Mouse (Mus musculus): ENCODE results near the gene Tasp1. TPM values are rescaled to one million over a fixed set of nuclear protein-coding genes. Genes with fewer than 3 reads are reported as not detected.

The Tasp1 gene
- polyA plus RNA-seq, 1 experiment from 2014 or later = 13.8 TPM

GRCm38 (mm10) chr2:139817275-139817674, 249.3 kb downstream of the Tasp1 start:
- no peak for DNase-seq (ENCODE audit: low spot score)
- H3K27ac ChIP-seq (replicated peaks) = no peak overlapping the region
- H3K4me3 ChIP-seq (ENCODE audit: low read depth, low read length) = no peak overlapping the region
- no peaks in the 10 kb centered on the region for H3K36me3 ChIP-seq (ENCODE audit: control insufficient read depth, insufficient read depth, low read length)
- ATAC-seq (ENCODE audit: low FRiP score, low TSS enrichment) = no peak
- peaks cover 4% of the 10 kb centered on the region; the same call in 1 of the 2 replicates for H3K4me1 ChIP-seq (replicated peaks; ENCODE audit: control insufficient read depth, insufficient read depth)
- H3K4me2 ChIP-seq (replicated peaks; ENCODE audit: low read depth) = no peak overlapping the region
- 86% methylated on average over 3 of the region's 3 CpGs for WGBS
- no peak overlapping the region for H3K9ac ChIP-seq (ENCODE audit: low read length)
- TF ChIP-seq EP300 (optimal IDR thresholded peaks at IDR 0.05) = no peak
- peak; percentile 35 for TF ChIP-seq CTCF (IDR thresholded peaks at IDR 0.05; ENCODE audit: low read depth)
- H3K27me3 ChIP-seq (ENCODE audit: control insufficient read depth, insufficient read depth, low read length) = no peaks in the 10 kb centered on the region
- no peaks in the 10 kb centered on the region for H3K9me3 ChIP-seq (ENCODE audit: control insufficient read depth, low read length)

GRCm38 (mm10) chr2:139807887-139808286, 258.7 kb downstream of the Tasp1 start:
- Histone ChIP-seq H3K4me1 (replicated peaks; ENCODE audit: control insufficient read depth, insufficient read depth) (no peaks in the 10 kb centered on the region), H3K27ac (replicated peaks) (no peak overlapping the region), H3K9ac (ENCODE audit: low read length) (no peak overlapping the region), H3K36me3 (ENCODE audit: control insufficient read depth, insufficient read depth, low read length) (no peaks in the 10 kb centered on the region), H3K4me2 (replicated peaks; ENCODE audit: low read depth) (no peak overlapping the region), H3K4me3 (ENCODE audit: low read depth, low read length) (no peak overlapping the region), H3K9me3 (ENCODE audit: control insufficient read depth, low read length) (no peaks in the 10 kb centered on the region), H3K27me3 (ENCODE audit: control insufficient read depth, insufficient read depth, low read length) (no peaks in the 10 kb centered on the region)
- ATAC-seq (ENCODE audit: low FRiP score, low TSS enrichment) = no peak
- 91% methylated on average over 6 of the region's 6 CpGs for WGBS
- DNase-seq (ENCODE audit: low spot score) = no peak
- TF ChIP-seq CTCF (IDR thresholded peaks at IDR 0.05; ENCODE audit: low read depth) (no peak), EP300 (optimal IDR thresholded peaks at IDR 0.05) (no peak)

- WGBS = 44% methylated on average over 7 of the region's 7 CpGs
Observed at GRCm38 (mm10) chr2:139804041-139804440, 262.6 kb downstream of the Tasp1 start.

GRCm38 (mm10) chr2:139792345-139793120, 274.1 kb downstream of the Tasp1 start:
- Histone ChIP-seq H3K27ac (replicated peaks) (no peak overlapping the region), H3K4me3 (ENCODE audit: low read depth, low read length) (no peak overlapping the region), H3K27me3 (ENCODE audit: control insufficient read depth, insufficient read depth, low read length) (no peaks in the 10 kb centered on the region), H3K4me1 (replicated peaks; ENCODE audit: control insufficient read depth, insufficient read depth) (no peaks in the 10 kb centered on the region), H3K4me2 (replicated peaks; ENCODE audit: low read depth) (no peak overlapping the region), H3K9ac (ENCODE audit: low read length) (no peak overlapping the region), H3K9me3 (ENCODE audit: control insufficient read depth, low read length) (no peaks in the 10 kb centered on the region), H3K36me3 (ENCODE audit: control insufficient read depth, insufficient read depth, low read length) (no peaks in the 10 kb centered on the region)
- ATAC-seq (ENCODE audit: low FRiP score, low TSS enrichment) (no peak), DNase-seq (ENCODE audit: low spot score) (no peak)
- WGBS = 59% methylated on average over 9 of the region's 9 CpGs
- TF ChIP-seq EP300 (optimal IDR thresholded peaks at IDR 0.05) (no peak), CTCF (IDR thresholded peaks at IDR 0.05; ENCODE audit: low read depth) (no peak)

More at GRCm38 (mm10) chr2:139804041-139804440, 262.6 kb downstream of the Tasp1 start:
- Histone ChIP-seq H3K4me1 (replicated peaks; ENCODE audit: control insufficient read depth, insufficient read depth) (no peaks in the 10 kb centered on the region), H3K9me3 (ENCODE audit: control insufficient read depth, low read length) (no peaks in the 10 kb centered on the region), H3K27me3 (ENCODE audit: control insufficient read depth, insufficient read depth, low read length) (no peaks in the 10 kb centered on the region), H3K36me3 (ENCODE audit: control insufficient read depth, insufficient read depth, low read length) (no peaks in the 10 kb centered on the region), H3K27ac (replicated peaks) (0 out of 2 replicates have a peak overlapping the region, but pooled peaks have one; percentile 30), H3K4me2 (replicated peaks; ENCODE audit: low read depth) (no peak overlapping the region), H3K9ac (ENCODE audit: low read length) (no peak overlapping the region), H3K4me3 (ENCODE audit: low read depth, low read length) (no peak overlapping the region)
- DNase-seq (ENCODE audit: low spot score) (no peak), ATAC-seq (ENCODE audit: low FRiP score, low TSS enrichment) (no peak)
- TF ChIP-seq CTCF (IDR thresholded peaks at IDR 0.05; ENCODE audit: low read depth) = no peak
- no peak for TF ChIP-seq EP300 (optimal IDR thresholded peaks at IDR 0.05)

GRCm38 (mm10) chr2:139788658-139789057, 277.9 kb downstream of the Tasp1 start:
- Histone ChIP-seq H3K27me3 (ENCODE audit: control insufficient read depth, insufficient read depth, low read length) (no peaks in the 10 kb centered on the region), H3K9me3 (ENCODE audit: control insufficient read depth, low read length) (no peaks in the 10 kb centered on the region), H3K9ac (ENCODE audit: low read length) (no peak overlapping the region), H3K4me1 (replicated peaks; ENCODE audit: control insufficient read depth, insufficient read depth) (no peaks in the 10 kb centered on the region), H3K27ac (replicated peaks) (no peak overlapping the region), H3K4me3 (ENCODE audit: low read depth, low read length) (no peak overlapping the region), H3K36me3 (ENCODE audit: control insufficient read depth, insufficient read depth, low read length) (no peaks in the 10 kb centered on the region), H3K4me2 (replicated peaks; ENCODE audit: low read depth) (no peak overlapping the region)
- no peak for DNase-seq (ENCODE audit: low spot score)
- TF ChIP-seq EP300 (optimal IDR thresholded peaks at IDR 0.05) (no peak), CTCF (IDR thresholded peaks at IDR 0.05; ENCODE audit: low read depth) (no peak)
- WGBS = 45% methylated on average over 4 of the region's 4 CpGs
- peak; percentile 76 for ATAC-seq (ENCODE audit: low FRiP score, low TSS enrichment)

GRCm38 (mm10) chr2:139784946-139785345, 281.7 kb downstream of the Tasp1 start:
- WGBS = 56% methylated on average over 2 of the region's 2 CpGs
- ATAC-seq (ENCODE audit: low FRiP score, low TSS enrichment) (no peak), DNase-seq (ENCODE audit: low spot score) (no peak)
- Histone ChIP-seq H3K9me3 (ENCODE audit: control insufficient read depth, low read length) (no peaks in the 10 kb centered on the region), H3K36me3 (ENCODE audit: control insufficient read depth, insufficient read depth, low read length) (no peaks in the 10 kb centered on the region), H3K4me1 (replicated peaks; ENCODE audit: control insufficient read depth, insufficient read depth) (no peaks in the 10 kb centered on the region), H3K27me3 (ENCODE audit: control insufficient read depth, insufficient read depth, low read length) (no peaks in the 10 kb centered on the region), H3K27ac (replicated peaks) (no peak overlapping the region), H3K9ac (ENCODE audit: low read length) (no peak overlapping the region), H3K4me3 (ENCODE audit: low read depth, low read length) (no peak overlapping the region), H3K4me2 (replicated peaks; ENCODE audit: low read depth) (no peak overlapping the region)
- TF ChIP-seq CTCF (IDR thresholded peaks at IDR 0.05; ENCODE audit: low read depth) (no peak), EP300 (optimal IDR thresholded peaks at IDR 0.05) (no peak)
